Mouse (Mus musculus) mouse embryonic stem cell (cell line): Measurements from ENCODE around the gene Epn3.

Source experiments
- in situ Hi-C, 2 experiments: fragments of 300-500 bp; cut with MboI; formaldehyde crosslinking; loops; 1 replicate in 1 of 2; 3 replicates in 1 of 2; pipeline ENCODE4 v1.14.3; 2019 to 2020; ENCODE audit warnings: low sequenced_read_pairs in 2 of 2, low pct_unique_long_range_greater_than_20kb in 1 of 2, mixed read lengths in 1 of 2; ENCODE audit not compliant: unreplicated experiment in 1 of 2

Gene Epn3

GRCm38 (mm10) chr11:94500362-94500761 is 588 bp upstream of the Epn3 start:
- in situ Hi-C loops, result no loop called here

DNA sequence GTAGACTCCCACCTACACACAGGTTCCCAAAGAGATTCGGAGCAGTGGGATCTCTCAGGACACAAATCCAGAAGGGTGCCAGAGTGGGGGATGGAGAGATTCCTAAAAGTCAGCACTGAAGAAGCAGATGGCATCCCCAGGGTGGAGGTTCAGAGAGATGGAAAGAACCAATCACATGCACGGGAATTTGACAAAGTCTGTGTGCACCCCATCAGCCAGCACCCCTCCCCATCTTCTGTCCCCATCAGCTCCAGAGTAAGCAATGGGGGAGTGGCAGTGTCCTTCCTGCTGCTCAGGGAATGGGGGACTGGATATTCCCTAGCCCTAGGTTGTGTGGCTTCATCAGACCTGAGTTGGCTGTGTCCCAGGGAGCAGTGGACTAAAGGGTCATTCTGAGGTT is 739 bp downstream of the Epn3 start:
- in situ Hi-C loops, result loop anchor here in 1 of 2 experiments (25.0 kb wide), 1 partner anchor 362 kb away; no protein-coding TSS in a partner anchor

DNA sequence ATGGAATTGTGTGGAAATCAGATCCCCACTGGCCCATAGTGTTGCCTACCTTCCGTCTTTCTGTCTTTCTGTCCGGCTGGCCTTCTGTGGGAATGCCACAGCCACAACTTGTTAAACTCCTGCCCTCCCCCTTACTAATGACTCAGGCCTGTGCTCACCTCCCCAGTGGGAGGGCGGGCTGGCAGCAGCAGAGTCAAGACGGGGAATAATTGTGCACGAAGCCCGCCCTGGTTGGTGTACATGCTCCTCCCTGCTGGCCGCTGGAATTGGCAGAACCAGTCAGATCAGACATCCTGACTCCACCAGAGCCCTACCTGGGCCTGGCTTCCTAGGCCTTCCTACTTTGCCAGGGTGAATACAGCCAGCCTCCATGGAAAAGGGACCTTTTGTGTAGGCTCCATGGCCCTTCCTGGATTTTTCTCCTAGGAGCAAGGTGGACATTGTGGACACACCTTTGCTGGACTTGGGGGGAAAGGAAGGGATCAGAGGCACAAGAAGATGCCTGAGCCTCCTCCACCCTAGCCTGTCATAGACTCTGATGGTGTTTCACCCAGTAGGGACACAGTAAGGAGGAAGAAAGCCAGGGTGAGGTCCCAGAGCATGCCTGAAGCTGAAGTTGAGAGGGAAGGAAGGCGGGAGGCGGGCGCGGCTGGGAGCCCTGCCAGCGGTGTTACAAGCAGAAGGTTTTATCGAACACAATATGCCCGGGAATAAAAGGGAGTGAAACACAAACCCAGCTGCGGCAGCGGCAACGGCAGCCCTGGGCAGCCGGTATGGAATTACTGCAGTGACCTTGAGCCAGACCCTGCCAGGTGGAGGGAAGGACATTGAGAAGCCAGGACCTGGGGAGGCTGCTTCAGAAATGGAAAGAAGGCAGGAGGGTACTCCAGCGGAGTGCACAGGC is 1.4 kb downstream of the Epn3 start:
- in situ Hi-C loops, result loop anchor here in 1 of 2 experiments (25.0 kb wide), 1 partner anchor 361 kb away; no protein-coding TSS in a partner anchor

DNA sequence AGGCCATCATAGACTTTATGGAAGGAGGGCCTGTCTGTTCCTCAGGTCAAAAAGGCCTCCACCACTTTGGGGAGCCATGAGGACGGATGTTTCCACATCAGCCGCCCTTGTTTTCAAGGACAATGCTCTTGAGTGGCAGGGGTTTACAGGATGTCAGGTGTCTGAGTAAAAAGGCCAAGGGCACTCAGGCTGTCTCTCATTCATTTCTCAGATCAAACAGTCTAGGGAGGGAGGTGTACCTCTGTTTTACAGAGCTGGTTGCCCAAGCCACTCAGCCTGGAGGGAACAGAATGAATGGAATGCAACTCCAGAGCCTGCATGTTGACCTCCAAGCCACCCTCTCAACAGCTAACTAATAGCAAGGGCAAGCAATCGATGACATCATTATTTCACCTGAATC is 4.4 kb downstream of the Epn3 start:
- in situ Hi-C loops, result loop anchor here in 1 of 2 experiments (25.0 kb wide), 1 partner anchor 358 kb away; no protein-coding TSS in a partner anchor

GRCm38 (mm10) chr11:94491749-94492099 is 8.1 kb downstream of the Epn3 start:
- in situ Hi-C loops, result loop anchor here in 1 of 2 experiments (25.0 kb wide), 1 partner anchor 354 kb away; no protein-coding TSS in a partner anchor

- in situ Hi-C loops, result loop anchor here in 1 of 2 experiments (25.0 kb wide), 1 partner anchor 354 kb away; no protein-coding TSS in a partner anchor
These were observed 8.6 kb downstream of the Epn3 start for GRCm38 (mm10) chr11:94491035-94491748.

DNA sequence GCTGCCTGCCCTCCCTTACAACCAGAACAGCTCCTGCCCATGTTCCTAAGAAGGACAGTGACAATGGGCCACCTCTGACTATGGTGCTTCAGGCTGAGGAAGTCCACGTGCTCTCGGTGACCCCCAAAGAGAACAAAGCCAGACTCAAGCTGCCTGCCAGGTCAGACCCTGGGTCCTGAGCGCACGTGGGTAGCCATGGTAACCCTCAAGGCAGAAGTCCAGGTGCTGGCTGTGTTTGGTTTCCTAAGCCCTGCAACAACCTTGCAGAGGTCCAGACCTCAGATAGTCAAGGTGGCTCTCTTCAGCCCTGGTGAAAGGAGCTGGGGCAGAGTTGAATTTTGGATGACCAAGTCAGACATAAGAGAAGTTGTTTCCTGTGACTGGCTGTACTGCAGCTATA is 10.0 kb downstream of the Epn3 start:
- in situ Hi-C loops, result loop anchor here in 1 of 2 experiments (25.0 kb wide), 1 partner anchor 352 kb away; no protein-coding TSS in a partner anchor

- in situ Hi-C loops, result loop anchor here in 1 of 2 experiments (25.0 kb wide), 1 partner anchor 352 kb away; no protein-coding TSS in a partner anchor
These were observed 10.8 kb downstream of the Epn3 start for GRCm38 (mm10) chr11:94488767-94489533.

DNA sequence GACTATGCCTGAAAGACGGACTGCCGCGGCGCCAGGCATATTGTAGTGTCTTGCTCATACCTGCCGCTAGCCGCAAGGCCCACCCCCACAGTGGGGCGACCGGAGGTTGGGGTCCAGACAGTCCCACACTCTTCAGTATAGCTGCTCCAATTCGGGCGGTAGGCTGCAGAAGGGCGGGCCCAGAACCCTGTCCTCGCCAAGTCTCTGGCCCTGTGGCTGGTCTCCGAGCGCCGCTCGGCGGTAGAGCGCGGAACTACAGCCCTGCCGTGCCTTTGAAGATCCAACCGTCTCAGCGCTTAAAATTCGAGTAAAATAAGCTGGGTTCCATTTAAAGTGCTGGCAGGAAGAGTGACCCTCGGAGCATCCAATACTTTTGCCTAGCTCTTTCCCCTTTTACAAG is 13.8 kb downstream of the Epn3 start, which contains the start of gene Spata20:
Gene Spata20, minus strand, starts transcription at position 179 of the 400 bp plus-strand sequence.
- in situ Hi-C loops, result loop anchor here in 1 of 2 experiments (25.0 kb wide), 1 partner anchor 349 kb away; no protein-coding TSS in a partner anchor

DNA sequence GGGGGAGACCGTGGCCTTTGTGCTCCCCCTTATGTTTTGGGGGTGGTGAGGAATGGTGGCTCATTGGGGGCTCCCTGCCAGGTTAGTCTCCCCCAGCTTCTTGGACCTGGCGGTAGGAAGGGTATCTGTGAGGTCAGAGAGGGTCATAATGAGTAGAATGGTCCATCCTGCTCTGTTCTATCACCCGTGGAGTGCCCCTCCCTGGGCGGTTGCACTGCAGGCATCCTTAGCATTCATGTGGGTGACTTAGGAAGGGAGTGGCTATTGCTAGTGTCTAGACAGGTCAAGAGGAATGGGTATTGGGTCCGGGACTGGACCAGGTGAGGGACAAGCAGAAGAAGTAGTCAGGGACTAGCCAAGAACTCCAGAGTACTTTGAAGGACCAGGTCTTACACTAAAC is 14.6 kb downstream of the Epn3 start:
- in situ Hi-C loops, result loop anchor here in 1 of 2 experiments (25.0 kb wide), 1 partner anchor 348 kb away; no protein-coding TSS in a partner anchor

DNA sequence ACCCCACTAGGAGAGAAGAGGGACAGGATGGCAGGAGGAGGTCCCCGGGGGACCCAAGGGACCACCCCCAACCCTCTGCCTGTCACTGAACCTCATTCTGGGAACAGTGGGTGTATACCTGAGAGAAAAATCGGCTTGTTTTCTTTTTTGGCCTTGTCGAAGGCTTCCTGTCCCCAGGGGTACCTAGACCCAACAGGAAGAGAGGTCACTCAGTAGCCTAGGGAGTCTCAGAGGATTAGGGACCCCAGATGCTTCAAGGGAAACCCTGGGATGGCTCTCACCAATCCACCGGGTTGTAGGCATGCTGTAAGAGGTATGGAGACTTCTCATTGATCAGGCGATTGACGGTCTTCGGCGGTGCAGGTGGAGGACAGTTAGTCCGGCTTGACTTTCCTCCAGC is 15.1 kb downstream of the Epn3 start:
- in situ Hi-C loops, result loop anchor here in 1 of 2 experiments (5.0 to 25.0 kb wide), 2 partner anchors 127 to 347 kb away; no protein-coding TSS in a partner anchor

DNA sequence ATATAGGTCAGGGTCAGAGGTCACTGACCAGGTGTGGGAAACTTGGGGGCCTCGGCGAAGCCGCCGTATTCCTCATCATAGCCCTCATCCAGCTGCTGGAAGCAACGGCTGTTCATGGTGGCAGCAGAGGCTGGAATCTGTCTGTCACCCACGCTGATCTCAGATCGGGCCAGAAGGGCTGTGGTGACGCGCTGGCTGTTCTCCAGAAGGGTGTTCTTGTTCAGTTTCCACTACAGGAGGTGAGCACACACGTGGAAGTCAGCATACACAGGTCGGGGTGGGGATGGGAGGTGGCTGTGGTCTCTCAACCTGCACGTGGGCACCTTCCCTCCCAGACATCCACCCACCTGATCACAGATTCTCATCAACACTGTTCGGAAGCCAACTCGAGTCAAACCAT is 15.9 kb downstream of the Epn3 start:
- in situ Hi-C loops, result loop anchor here in 1 of 2 experiments (5.0 to 25.0 kb wide), 2 partner anchors 127 to 347 kb away; no protein-coding TSS in a partner anchor

- in situ Hi-C loops, result loop anchor here in 1 of 2 experiments (5.0 to 25.0 kb wide), 2 partner anchors 126 to 346 kb away; no protein-coding TSS in a partner anchor
These were observed 16.3 kb downstream of the Epn3 start for GRCm38 (mm10) chr11:94483436-94483835.

GRCm38 (mm10) chr11:94482738-94483137 is 17.0 kb downstream of the Epn3 start:
- in situ Hi-C loops, result loop anchor here in 1 of 2 experiments (5.0 to 25.0 kb wide), 2 partner anchors 125 to 345 kb away; no protein-coding TSS in a partner anchor

DNA sequence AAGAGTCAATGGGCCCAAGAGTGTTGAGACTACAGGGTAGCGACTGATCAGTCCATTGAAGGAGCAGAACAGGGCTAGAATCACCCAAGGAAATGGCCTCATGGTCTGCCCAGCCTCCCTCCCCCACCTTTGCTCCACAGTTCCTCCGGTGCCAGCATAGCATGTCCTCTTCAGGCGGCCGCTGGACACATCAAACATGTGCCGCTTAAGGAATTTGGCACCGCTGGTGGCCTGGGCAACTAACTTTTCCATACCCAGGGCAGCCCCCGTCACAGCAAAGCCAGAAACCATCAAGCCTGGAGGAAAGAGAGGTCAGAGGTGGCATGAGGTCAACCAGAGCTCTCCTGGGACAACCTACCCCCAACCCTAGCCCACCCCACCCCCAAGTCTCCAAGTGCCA is 17.8 kb downstream of the Epn3 start:
- in situ Hi-C loops, result loop anchor here in 1 of 2 experiments (5.0 to 25.0 kb wide), 2 partner anchors 125 to 345 kb away; no protein-coding TSS in a partner anchor

GRCm38 (mm10) chr11:94480382-94480781 is 19.4 kb downstream of the Epn3 start:
- in situ Hi-C loops, result loop anchor here in 1 of 2 experiments (5.0 to 25.0 kb wide), 2 partner anchors 123 to 343 kb away; no protein-coding TSS in a partner anchor

GRCm38 (mm10) chr11:94477651-94478050 is 22.1 kb downstream of the Epn3 start:
- in situ Hi-C loops, result loop anchor here in 1 of 2 experiments (25.0 kb wide), 1 partner anchor 340 kb away; no protein-coding TSS in a partner anchor
